Mouse (Mus musculus): ENCODE measurements around the gene Scn1a.

The Scn1a gene

GRCm38 (mm10) chr2:66440711-66441110, at the start of gene Scn1a:
Scn1a (minus strand) TSS chr2:66440840.
- peak; percentile 25 for DNase-seq (ENCODE audit: low spot score)

DNA sequence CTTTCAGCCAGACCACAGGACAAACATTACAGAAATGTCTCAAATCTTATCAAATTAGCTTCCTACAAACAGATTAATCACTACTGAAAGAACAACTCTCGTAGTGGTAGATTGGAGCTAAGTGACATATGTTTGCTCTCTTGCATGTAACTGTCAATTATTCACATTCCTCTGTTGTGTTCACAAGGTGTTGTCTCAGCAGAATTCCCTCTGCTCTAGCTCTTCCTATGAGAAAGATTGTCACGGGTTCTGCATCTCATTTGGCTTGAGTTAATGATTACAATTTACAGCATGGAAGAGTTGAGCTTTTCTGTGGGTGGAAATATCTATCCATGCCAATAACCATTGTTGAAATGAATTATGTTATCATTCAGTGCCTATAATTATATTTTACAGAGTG, 37.8 kb upstream of the Scn1a start:
- DNase-seq (ENCODE audit: low spot score) = no peak

- DNase-seq (ENCODE audit: low spot score) = peak; percentile 27
These were observed 32.7 kb upstream of the Scn1a start for GRCm38 (mm10) chr2:66473181-66473822.

DNA sequence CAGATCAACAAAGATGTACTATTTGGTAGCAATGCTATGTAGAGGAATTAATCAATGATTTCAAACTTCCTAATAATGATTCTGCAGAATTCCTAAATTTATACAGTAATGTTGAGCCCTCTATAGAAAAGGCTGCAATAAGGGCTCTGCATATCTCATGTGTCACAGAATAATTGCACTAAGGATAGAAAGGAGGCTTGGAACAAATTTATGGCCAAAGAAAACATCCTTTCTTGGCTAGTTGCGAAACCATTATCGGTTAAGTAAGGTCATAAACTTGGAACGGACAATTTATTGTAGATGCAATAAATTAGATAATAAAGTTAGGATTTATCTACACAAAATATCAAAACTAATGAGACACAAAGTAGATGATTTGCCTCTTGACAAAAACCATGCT, 24.8 kb upstream of the Scn1a start:
- no peak for DNase-seq (ENCODE audit: low spot score)

GRCm38 (mm10) chr2:66464874-66465458, 24.3 kb upstream of the Scn1a start:
- DNase-seq (ENCODE audit: low spot score) = no peak

- no peak for DNase-seq (ENCODE audit: low spot score)
These were observed 23.3 kb upstream of the Scn1a start for GRCm38 (mm10) chr2:66463916-66464315.

GRCm38 (mm10) chr2:66462458-66462857, 21.8 kb upstream of the Scn1a start:
- DNase-seq (ENCODE audit: low spot score) = no peak

DNA sequence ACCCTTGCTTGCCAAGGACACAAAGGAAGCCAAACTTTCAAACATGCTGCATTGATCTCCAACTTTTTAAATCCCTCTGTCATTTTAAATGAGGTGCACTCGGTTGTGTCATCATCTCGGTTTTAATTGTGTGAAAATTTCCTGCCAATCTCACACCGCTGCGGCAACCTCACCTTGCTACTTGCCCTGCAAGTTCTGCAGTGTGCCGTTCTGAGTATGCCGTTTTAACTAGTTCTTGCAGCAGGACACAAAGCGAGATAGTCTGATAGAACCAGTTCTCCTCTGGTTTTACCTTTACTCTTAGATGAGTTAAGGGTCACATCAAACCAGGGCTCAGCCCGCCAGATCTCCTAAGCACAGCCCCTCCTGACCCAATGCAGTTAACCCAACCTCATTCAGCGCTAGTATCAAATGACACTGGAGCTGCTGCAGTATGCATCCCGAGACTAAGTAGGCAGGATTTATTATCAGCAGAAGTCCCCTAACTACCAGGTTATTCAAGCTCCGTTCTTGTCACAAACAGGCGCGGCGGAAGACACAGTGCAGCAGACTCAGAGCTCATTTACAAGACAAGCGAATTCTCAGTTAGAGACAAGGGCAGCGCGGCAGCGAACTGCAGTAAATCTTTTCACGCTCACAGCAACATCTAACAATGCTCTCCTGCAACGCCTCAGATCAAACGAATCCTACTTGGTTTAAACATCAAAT, 722 bp downstream of the Scn1a start:
- no peak for DNase-seq (ENCODE audit: low spot score)

- DNase-seq (ENCODE audit: low spot score) = no peak
These were observed 4.4 kb downstream of the Scn1a start for GRCm38 (mm10) chr2:66436286-66436685.

- no peak for DNase-seq (ENCODE audit: low spot score)
These were observed 30.8 kb downstream of the Scn1a start for GRCm38 (mm10) chr2:66409740-66410290.

DNA sequence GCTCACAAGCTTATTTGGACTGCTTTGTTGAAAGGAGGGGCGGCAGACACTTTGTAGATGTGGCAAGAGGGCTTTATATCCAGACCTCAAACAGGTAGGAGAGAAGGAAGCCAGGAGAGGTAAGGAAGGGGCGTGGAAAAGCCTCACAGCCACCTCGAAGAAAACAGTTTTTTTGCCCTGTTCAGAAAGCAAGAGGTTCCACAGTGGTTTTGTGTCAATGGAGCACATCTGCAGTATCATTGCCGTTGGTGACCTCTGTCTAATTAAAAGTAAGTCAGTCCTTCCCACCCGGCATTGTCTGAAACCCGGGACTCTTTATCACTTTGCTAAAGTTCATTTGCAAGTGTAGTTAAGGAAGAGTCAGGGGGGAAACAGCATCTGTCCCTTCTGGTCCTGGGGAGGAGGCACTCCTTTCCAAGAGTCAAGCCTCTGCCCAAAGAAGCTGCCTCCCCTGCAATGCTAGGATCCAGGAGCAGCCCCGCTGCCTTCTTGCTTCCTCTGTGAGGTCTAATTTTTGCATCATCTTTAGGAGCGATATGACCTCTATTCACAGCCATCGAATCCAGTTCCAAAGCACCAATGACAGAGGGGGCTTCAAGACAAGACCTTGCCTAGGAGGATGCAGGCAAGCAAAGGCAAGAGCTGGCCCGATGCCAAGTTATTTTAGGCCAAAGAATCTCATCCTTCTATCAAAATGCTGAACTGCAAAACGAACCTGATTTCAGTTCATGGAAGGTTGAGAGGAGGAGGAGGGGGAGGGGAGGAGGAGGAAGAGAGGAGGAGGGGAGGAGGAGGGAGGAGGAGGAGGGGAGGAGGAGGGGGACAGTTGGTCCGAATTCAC, 31.5 kb downstream of the Scn1a start:
- DNase-seq (ENCODE audit: low spot score) = no peak

DNA sequence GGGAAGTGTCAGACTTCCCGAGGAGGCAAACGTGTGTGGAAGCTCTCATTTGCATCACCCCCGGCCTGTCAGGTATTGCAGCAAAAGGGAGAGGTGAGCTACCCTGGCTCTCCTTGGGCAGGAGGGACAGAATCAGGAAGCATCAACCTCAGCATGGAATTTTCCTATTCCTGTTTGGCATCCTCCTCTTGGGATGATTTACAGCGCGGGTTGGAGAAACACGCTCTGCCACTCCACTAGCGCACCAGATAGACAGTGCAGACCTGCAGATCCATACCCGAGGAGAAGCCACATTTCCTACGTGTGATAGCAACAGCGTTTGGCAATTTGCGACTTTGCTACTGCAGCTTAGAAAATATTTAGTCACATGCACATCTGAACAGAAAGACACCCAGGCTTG, 32.2 kb downstream of the Scn1a start:
- DNase-seq (ENCODE audit: low spot score) = no peak

DNA sequence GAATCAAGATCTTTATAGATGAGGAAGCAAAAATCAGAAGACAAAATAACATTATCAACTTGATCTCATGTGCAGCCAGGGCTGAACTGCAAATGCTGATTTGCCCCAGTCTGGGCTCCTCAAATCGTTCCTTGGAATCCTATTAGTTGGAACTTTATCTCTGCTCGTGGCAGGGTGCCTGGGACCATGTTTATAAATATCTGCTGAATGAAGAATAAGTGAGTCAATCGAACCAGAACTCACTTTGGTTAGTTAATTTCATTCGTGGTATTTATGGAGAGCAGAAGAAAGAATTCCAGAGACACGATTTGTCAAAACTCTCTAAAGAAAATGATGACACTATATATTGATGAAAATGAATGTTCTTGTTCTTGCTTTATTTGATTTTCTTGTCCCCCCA, 48.1 kb downstream of the Scn1a start:
- no peak for DNase-seq (ENCODE audit: low spot score)

- no peak for DNase-seq (ENCODE audit: low spot score)
These were observed 72.7 kb downstream of the Scn1a start for GRCm38 (mm10) chr2:66367957-66368356.

DNA sequence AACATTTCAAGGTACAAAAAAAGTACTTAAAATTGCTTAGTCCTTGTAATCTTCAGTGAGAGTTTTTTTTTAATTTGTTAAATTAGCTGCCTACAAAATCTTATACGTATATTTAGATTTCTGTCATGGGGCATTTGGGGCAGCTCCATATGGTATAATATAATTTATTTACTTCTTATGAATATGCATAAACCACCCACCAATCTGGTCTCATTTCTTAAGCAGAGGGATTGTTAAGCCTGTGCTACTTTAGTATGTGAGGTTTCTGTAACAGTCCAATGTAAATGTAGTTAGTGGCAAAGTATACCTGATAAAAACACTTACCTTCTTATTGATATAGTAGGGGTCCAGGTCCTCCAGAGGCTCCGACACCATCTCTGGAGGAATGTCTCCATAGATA, 90.0 kb downstream of the Scn1a start:
- no peak for DNase-seq (ENCODE audit: low spot score)

GRCm38 (mm10) chr2:66346622-66347021, 94.0 kb downstream of the Scn1a start:
- DNase-seq (ENCODE audit: low spot score) = no peak

GRCm38 (mm10) chr2:66346181-66346580, 94.5 kb downstream of the Scn1a start:
- peak; percentile 22 for DNase-seq (ENCODE audit: low spot score)

DNA sequence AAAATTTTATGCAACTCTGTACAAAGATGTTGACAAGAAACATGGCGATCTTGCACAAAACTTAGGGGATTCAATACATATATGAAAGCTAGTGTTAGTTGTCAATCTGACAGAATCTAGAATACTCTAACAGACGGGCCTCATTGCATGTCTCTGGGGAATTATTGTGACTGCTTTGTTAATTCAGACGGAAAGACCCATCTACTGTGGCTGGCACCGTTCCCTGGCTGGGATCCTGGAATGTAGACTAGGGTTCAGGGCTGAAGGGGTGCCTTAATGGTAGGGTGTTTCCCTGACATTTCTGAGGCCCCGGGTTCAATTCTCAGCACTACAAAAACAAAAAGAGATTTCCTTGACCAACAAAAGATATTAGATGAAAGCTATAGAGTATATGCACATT, 103.2 kb downstream of the Scn1a start:
- no peak for DNase-seq (ENCODE audit: low spot score)

- no peak for DNase-seq (ENCODE audit: low spot score)
These were observed 104.2 kb downstream of the Scn1a start for GRCm38 (mm10) chr2:66336396-66336795.

DNA sequence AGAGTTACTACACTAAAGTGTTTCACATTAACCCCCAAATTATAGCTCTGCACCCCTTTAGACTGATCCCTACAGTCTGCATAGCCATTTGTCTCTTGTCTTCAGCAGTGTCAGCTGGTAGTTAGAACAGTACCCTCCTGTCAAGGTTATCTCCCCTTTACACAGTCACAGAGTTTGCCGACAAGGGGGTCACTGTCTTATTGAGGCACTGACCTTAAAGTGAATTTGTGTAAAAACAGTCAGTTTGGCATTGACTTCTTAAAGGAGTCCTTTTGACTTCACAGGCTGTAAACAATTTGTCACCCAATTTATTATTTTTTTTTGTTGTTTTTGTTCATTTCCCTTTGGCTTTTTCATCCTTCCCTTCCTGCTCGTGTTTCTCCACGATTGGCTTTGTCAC, 168.1 kb downstream of the Scn1a start:
- no peak for DNase-seq (ENCODE audit: low spot score)

GRCm38 (mm10) chr2:66256220-66257131, 184.2 kb downstream of the Scn1a start, which contains the start of gene Ttc21b:
Ttc21b (minus strand) TSS chr2:66256617.
- peak; percentile 94 for DNase-seq (ENCODE audit: low spot score)

Measured in left cerebral cortex, adult 11 months (tissue).